Mouse (Mus musculus) left cerebral cortex, postnatal 25 days (tissue): ENCODE results near the gene Spem2. TPM values are rescaled to one million over a fixed set of nuclear protein-coding genes. Genes with fewer than 3 reads are reported as not detected.
"Not testable (repeated sequence)": the region's sequence is repeated elsewhere in the genome, so short reads cannot be mapped to it uniquely, and the experiment has no call there.

Experiments used
- DNase-seq, 2 experiments: peaks; one replicate each; pipeline ENCODE4 v3.0.0; 2022; ENCODE audit warnings: low spot score in 2 of 2, mixed read lengths in 1 of 2
- intact Hi-C: fragments of 180-260 bp; cut with DNase I; formaldehyde crosslinking; loops from one replicate; pipeline ENCODE4 v1.15.1; 2025
- total RNA-seq, 2 experiments: library from RNA; stranded (reverse); gene quantifications; 2 replicates each; pipeline ENCODE4 v1.2.3; 2021

The Spem2 gene
- total RNA-seq = not detected

- no peak for DNase-seq
- intact Hi-C loops = no loop called here
Measured at GRCm38 (mm10) chr11:69818365-69818764, at the start of gene Spem2. Spem2 (minus strand) TSS chr11:69818465.

GRCm38 (mm10) chr11:69867335-69867734 is 49.1 kb upstream of the Spem2 start:
- intact Hi-C loops = no loop called here
- DNase-seq = no peak

GRCm38 (mm10) chr11:69865561-69865960 is 47.3 kb upstream of the Spem2 start:
- intact Hi-C loops = no loop called here
- no peak for DNase-seq

- no peak for DNase-seq
- intact Hi-C loops = no loop called here
Measured at GRCm38 (mm10) chr11:69864138-69864860, 46.0 kb upstream of the Spem2 start.

- DNase-seq, intact Hi-C loops: not testable (repeated sequence)
Measured at GRCm38 (mm10) chr11:69863729-69864128, 45.5 kb upstream of the Spem2 start.

- no peak for DNase-seq
- intact Hi-C loops = no loop called here
Measured at GRCm38 (mm10) chr11:69858113-69858998, 40.1 kb upstream of the Spem2 start, which contains the start of gene Tnk1. Tnk1 (minus strand) TSS chr11:69858730.

GRCm38 (mm10) chr11:69855347-69855746 is 37.1 kb upstream of the Spem2 start:
- intact Hi-C loops = no loop called here
- DNase-seq = no peak

GRCm38 (mm10) chr11:69854680-69855079 is 36.4 kb upstream of the Spem2 start:
- no peak for DNase-seq
- intact Hi-C loops = no loop called here

- intact Hi-C loops = no loop called here
- DNase-seq = no peak
Measured at GRCm38 (mm10) chr11:69853994-69854393, 35.7 kb upstream of the Spem2 start.

- intact Hi-C loops = no loop called here
- DNase-seq = no peak
Measured at GRCm38 (mm10) chr11:69850754-69851153, 32.5 kb upstream of the Spem2 start.

GRCm38 (mm10) chr11:69849884-69850283 is 31.6 kb upstream of the Spem2 start:
- no peak for DNase-seq
- intact Hi-C loops = no loop called here

GRCm38 (mm10) chr11:69849128-69849527 is 30.9 kb upstream of the Spem2 start:
- intact Hi-C loops = no loop called here
- DNase-seq = no peak

GRCm38 (mm10) chr11:69848021-69848420 is 29.8 kb upstream of the Spem2 start:
- intact Hi-C loops = no loop called here
- no peak for DNase-seq

- intact Hi-C loops = loop anchor here (1.0 kb wide), 1 partner anchor 9 kb away; the partner anchor contains the start of gene Tmem256
- no peak for DNase-seq
Measured at GRCm38 (mm10) chr11:69846738-69847688, 28.7 kb upstream of the Spem2 start.

- DNase-seq = peak; percentile 87 to 88
- intact Hi-C loops = loop anchor here (1.0 kb wide), 1 partner anchor 8 kb away; the partner anchor contains the start of gene Tmem256
Measured at GRCm38 (mm10) chr11:69846198-69846680, 28.0 kb upstream of the Spem2 start, which contains the start of gene Plscr3. Plscr3 (plus strand) TSS chr11:69846376.

- intact Hi-C loops = loop anchor here (1.0 kb wide), 1 partner anchor 8 kb away; the partner anchor contains the start of gene Plscr3
Measured at GRCm38 (mm10) chr11:69838714-69839104, 20.4 kb upstream of the Spem2 start.

GRCm38 (mm10) chr11:69837952-69838713 is 19.9 kb upstream of the Spem2 start, which contains the start of gene Tmem256:
Tmem256 (plus strand) TSS chr11:69838514.
- DNase-seq = peak; percentile 96 to 99
- intact Hi-C loops = loop anchor here (1.0 to 2.0 kb wide), 4 partner anchors 8 to 79 kb away; partner anchors contain the start of genes Plscr3 and Polr2a

More at GRCm38 (mm10) chr11:69838714-69839104, 20.4 kb upstream of the Spem2 start:
- no peak for DNase-seq

GRCm38 (mm10) chr11:69837604-69837951 is 19.3 kb upstream of the Spem2 start, which contains the start of gene Nlgn2:
Nlgn2 (minus strand) TSS chr11:69837784.
- DNase-seq = no peak
- intact Hi-C loops = loop anchor here (2.0 kb wide), 3 partner anchors 35 to 79 kb away; partner anchors contain the start of gene Polr2a
